Mouse (Mus musculus) brain, embryonic 14.5 days (tissue): Measurements from ENCODE around the gene Fam228a. TPM values are rescaled to one million over a fixed set of nuclear protein-coding genes. Genes with fewer than 3 reads are reported as not detected.

Source experiments
- DNase-seq: peaks from one replicate; pipeline ENCODE4 v3.0.0-alpha.2; 2011; ENCODE audit warnings: low read depth
- CTCF ChIP-seq: fragments of 200-500 bp; IDR thresholded peaks from 2 replicates; pipeline ENCODE4 v1.5.1; 2012; ENCODE audit warnings: inconsistent platforms, mild to moderate bottlenecking, moderate library complexity, borderline replicate concordance; ENCODE audit not compliant: insufficient read depth, insufficient read length; ENCODE audit errors: extremely low read depth
- POLR2A ChIP-seq: fragments of 200-500 bp; IDR thresholded peaks from 2 replicates; pipeline ENCODE4 v1.6.1; 2012; ENCODE audit warnings: mild to moderate bottlenecking, inconsistent platforms, borderline replicate concordance; ENCODE audit not compliant: poor library complexity, insufficient read depth, insufficient read length, severe bottlenecking; ENCODE audit errors: extremely low read depth
- polyA plus RNA-seq: library from polyadenylated mRNA; depleted of rRNA; stranded (reverse); fragments of >200 nt; gene quantifications from 2 replicates; pipeline ENCODE4 v1.2.3, GENCODE M21; 2012; rRNA removed

Gene Fam228a
- polyA plus RNA-seq, 1 experiment: 1.8 TPM

GRCm38 (mm10) chr12:4664929-4665674, 73.1 kb downstream of the Fam228a start:
- peak; percentile 9 for DNase-seq
- no peak for TF ChIP-seq POLR2A
- no peak for TF ChIP-seq CTCF

Other genes starting within 250 kb of the Fam228a start
- 18.2 and 20.7 TPM in 2 replicates for gene Itsn2, start 145.8 kb downstream of the Fam228a start, polyA plus RNA-seq
- gene Gm3625, start 145.5 kb downstream of the Fam228a start, polyA plus RNA-seq: not detected in 2 replicates
- 8.2 and 8.7 TPM in 2 replicates for gene Pfn4, start 30.6 kb upstream of the Fam228a start, polyA plus RNA-seq
- 5.7 TPM in 2 replicates for gene Fam228b, start 30.8 kb upstream of the Fam228a start, polyA plus RNA-seq
- 161 and 173 TPM in 2 replicates for gene Sf3b6, start 79.1 kb upstream of the Fam228a start, polyA plus RNA-seq
- 30.0 and 31.0 TPM in 2 replicates for gene Fkbp1b, start 103.2 kb upstream of the Fam228a start, polyA plus RNA-seq
- 10.8 and 12.2 TPM in 2 replicates for gene Wdcp, start 104.9 kb upstream of the Fam228a start, polyA plus RNA-seq
- gene Mfsd2b, start 135.9 kb upstream of the Fam228a start, polyA plus RNA-seq: 2.7 and 4.7 TPM in 2 replicates
- gene Ubxn2a, start 169.3 kb upstream of the Fam228a start, polyA plus RNA-seq: 11.0 and 13.5 TPM in 2 replicates
- gene Atad2b, start 178.9 kb upstream of the Fam228a start, polyA plus RNA-seq: 26.4 and 31.8 TPM in 2 replicates